Mouse (Mus musculus): ENCODE measurements around the gene Lrrc4c.

Lrrc4c gene

GRCm38 (mm10) chr2:97610566-97610965, 1292.6 kb downstream of the Lrrc4c start:
- no peak for DNase-seq (ENCODE audit: low read depth)

GRCm38 (mm10) chr2:97614724-97615123, 1296.8 kb downstream of the Lrrc4c start:
- no peak for DNase-seq (ENCODE audit: low read depth)

GRCm38 (mm10) chr2:97618589-97618988, 1300.6 kb downstream of the Lrrc4c start:
- DNase-seq (ENCODE audit: low read depth): no peak

GRCm38 (mm10) chr2:97639941-97640340, 1322.0 kb downstream of the Lrrc4c start:
- DNase-seq (ENCODE audit: low read depth): no peak

GRCm38 (mm10) chr2:97641661-97642060, 1323.7 kb downstream of the Lrrc4c start:
- no peak for DNase-seq (ENCODE audit: low read depth)

- DNase-seq (ENCODE audit: low read depth): no peak
These were observed 1334.7 kb downstream of the Lrrc4c start for GRCm38 (mm10) chr2:97652711-97653110.

Measured in c-Kit-positive CD71-negative TER-119-negative erythroid progenitor cells, embryonic 14.5 days (primary cell).